Mouse (Mus musculus) forebrain, embryonic 14.5 days (tissue): Measurements from ENCODE around the gene Olfr1231. TPM values are rescaled to one million over a fixed set of nuclear protein-coding genes. Genes with fewer than 3 reads are reported as not detected.

Source experiments
- ATAC-seq: fragments of 200-750 bp; cut with Nextera tagmentation; 2 replicates; pipeline ENCODE4 v1.8.0; 2017; ENCODE audit warnings: mild to moderate bottlenecking, moderate library complexity
- DNase-seq: peaks from one replicate; pipeline ENCODE4 v3.0.0-alpha.2; 2015; ENCODE audit warnings: low spot score
- H3K27ac ChIP-seq: fragments of 300-500 bp; sonication (generic); 2 replicates; pipeline ENCODE4 v1.5.1; 2014; ENCODE audit warnings: low read depth, mild to moderate bottlenecking, control low read depth, low read length, moderate library complexity
- H3K27me3 ChIP-seq: fragments of 300-500 bp; sonication (generic); replicated peaks from 2 replicates; pipeline ENCODE4 v1.6.1; 2014; ENCODE audit warnings: low read length, control low read depth, mixed read lengths; ENCODE audit not compliant: control insufficient read depth, insufficient read depth
- H3K36me3 ChIP-seq: fragments of 300-500 bp; sonication (generic); 2 replicates; pipeline ENCODE4 v1.6.1; 2014; ENCODE audit warnings: low read length, control low read depth; ENCODE audit not compliant: control insufficient read depth, insufficient read depth
- H3K4me1 ChIP-seq: fragments of 300-500 bp; sonication (generic); 2 replicates; pipeline ENCODE4 v1.6.1; 2014; ENCODE audit warnings: antibody characterized with exemption, low read length, control low read depth; ENCODE audit not compliant: control insufficient read depth, insufficient read depth
- H3K4me2 ChIP-seq: fragments of 300-500 bp; sonication (generic); 2 replicates; pipeline ENCODE4 v1.6.1; 2014; ENCODE audit warnings: mild to moderate bottlenecking, control low read depth, low read length
- H3K4me3 ChIP-seq: fragments of 300-500 bp; sonication (generic); 2 replicates; pipeline ENCODE4 v1.5.1; 2014; ENCODE audit warnings: low read depth, low read length, control low read depth
- H3K9ac ChIP-seq: fragments of 300-500 bp; sonication (generic); 2 replicates; pipeline ENCODE4 v1.6.1; 2014; ENCODE audit warnings: mild to moderate bottlenecking, low read length, control low read depth, moderate library complexity
- H3K9me3 ChIP-seq: fragments of 300-500 bp; sonication (generic); replicated peaks from 2 replicates; pipeline ENCODE4 v1.6.1; 2016; ENCODE audit warnings: low read length, control low read depth, mixed read lengths; ENCODE audit not compliant: control insufficient read depth
- WGBS: fragments of 180-500 bp; shearing (Covaris S2); extraction: QIAGEN DNeasy Blood & Tissue Kit; methylation state at CpG from one replicate; pipeline ENCODE4 v1.1.7; 2014; 5-methylcytosine and 5-hydroxymethylcytosine counted together
- polyA plus RNA-seq: library from polyadenylated mRNA; unstranded; fragments of >200 nt; fragmentation: Nextera tagmentation; extraction: Ambion mirVana; gene quantifications from 2 replicates; pipeline ENCODE4 v1.2.1, GENCODE M21; 2014

Gene Olfr1231
- polyA plus RNA-seq: not detected in 2 replicates

- no peak for ATAC-seq
- H3K9ac ChIP-seq: no peak within 1 kb of the TSS
Measured at GRCm38 (mm10) chr2:89306974-89307373, at the start of gene Olfr1231. Gene Olfr1231 (minus strand): TSS chr2:89307074.

GRCm38 (mm10) chr2:89342298-89342697 lies 35.4 kb upstream of the Olfr1231 start, which contains the start of gene Olfr1233:
Gene Olfr1233 (minus strand): TSS chr2:89342398.
- ATAC-seq: no peak
- H3K4me3 ChIP-seq: no peak within 1 kb of the TSS
- no peak within 1 kb of the TSS for H3K27ac ChIP-seq
- no peak for DNase-seq
- no peaks in the 10 kb centered on the region for H3K36me3 ChIP-seq
- H3K4me1 ChIP-seq: no peaks in the 10 kb centered on the region
- H3K4me2 ChIP-seq: no peak within 1 kb of the TSS
- no peaks in the 10 kb centered on the region for H3K9me3 ChIP-seq
- no peaks in the 10 kb centered on the region for H3K27me3 ChIP-seq
- H3K9ac ChIP-seq: no peak within 1 kb of the TSS

More at GRCm38 (mm10) chr2:89306974-89307373, at the start of gene Olfr1231:
- WGBS: 55% methylated on average over 2 of the region's 2 CpGs
- Histone ChIP-seq H3K36me3 (no peaks in the 10 kb centered on the region), H3K27me3 (no peaks in the 10 kb centered on the region), H3K4me3 (no peak within 1 kb of the TSS), H3K27ac (no peak within 1 kb of the TSS), H3K4me1 (no peaks in the 10 kb centered on the region), H3K4me2 (no peak within 1 kb of the TSS), H3K9me3 (no peaks in the 10 kb centered on the region)
- DNase-seq: no peak

GRCm38 (mm10) chr2:89329575-89329974 lies 22.7 kb upstream of the Olfr1231 start, which contains the start of gene Olfr1232:
Gene Olfr1232 (minus strand): TSS chr2:89329675.
- H3K27me3 ChIP-seq: no peaks in the 10 kb centered on the region
- no peak within 1 kb of the TSS for H3K4me2 ChIP-seq
- H3K4me3 ChIP-seq: no peak within 1 kb of the TSS

GRCm38 (mm10) chr2:89297168-89297567 lies 9.7 kb downstream of the Olfr1231 start, which contains the start of gene Olfr1230:
Gene Olfr1230 (minus strand): TSS chr2:89297268.
- no peak within 1 kb of the TSS for H3K27ac ChIP-seq
- no peaks in the 10 kb centered on the region for H3K4me1 ChIP-seq
- no peak within 1 kb of the TSS for H3K4me3 ChIP-seq
- H3K9ac ChIP-seq: no peak within 1 kb of the TSS
- H3K36me3 ChIP-seq: no peaks in the 10 kb centered on the region
- no peaks in the 10 kb centered on the region for H3K27me3 ChIP-seq
- ATAC-seq (no peak), DNase-seq (no peak)
- WGBS: 92% methylated on average over 1 of the region's 1 CpGs
- no peak within 1 kb of the TSS for H3K4me2 ChIP-seq
- H3K9me3 ChIP-seq: no peaks in the 10 kb centered on the region

More at GRCm38 (mm10) chr2:89329575-89329974, 22.7 kb upstream of the Olfr1231 start, which contains the start of gene Olfr1232:
- no peak for DNase-seq
- Histone ChIP-seq H3K27ac (no peak within 1 kb of the TSS), H3K9ac (no peak within 1 kb of the TSS), H3K36me3 (no peaks in the 10 kb centered on the region), H3K9me3 (no peaks in the 10 kb centered on the region), H3K4me1 (no peaks in the 10 kb centered on the region)
- ATAC-seq: no peak

GRCm38 (mm10) chr2:89287914-89288313 lies 19.0 kb downstream of the Olfr1231 start, which contains the start of gene Olfr1229:
Gene Olfr1229 (minus strand): TSS chr2:89288014.
- Histone ChIP-seq H3K4me3 (no peak within 1 kb of the TSS), H3K9me3 (no peaks in the 10 kb centered on the region), H3K4me2 (no peak within 1 kb of the TSS), H3K9ac (no peak within 1 kb of the TSS), H3K36me3 (no peaks in the 10 kb centered on the region), H3K27ac (no peak within 1 kb of the TSS), H3K4me1 (no peaks in the 10 kb centered on the region), H3K27me3 (no peaks in the 10 kb centered on the region)
- DNase-seq: no peak
- 78% methylated on average over 2 of the region's 2 CpGs for WGBS
- ATAC-seq: no peak

GRCm38 (mm10) chr2:89253962-89254361 lies 52.9 kb downstream of the Olfr1231 start, which contains the start of gene Olfr1228:
Gene Olfr1228 (minus strand): TSS chr2:89254062.
- H3K9me3 ChIP-seq: no peaks in the 10 kb centered on the region
- no peak for DNase-seq
- no peak for ATAC-seq
- no peaks in the 10 kb centered on the region for H3K36me3 ChIP-seq
- H3K4me1 ChIP-seq: no peaks in the 10 kb centered on the region
- H3K27ac ChIP-seq: no peak within 1 kb of the TSS
- H3K9ac ChIP-seq: no peak within 1 kb of the TSS
- no peaks in the 10 kb centered on the region for H3K27me3 ChIP-seq
- H3K4me2 ChIP-seq: no peak within 1 kb of the TSS
- no peak within 1 kb of the TSS for H3K4me3 ChIP-seq

Other genes with a start within 250 kb of the Olfr1231 start
- not detected in 2 replicates for gene Olfr1218, start 245.9 kb downstream of the Olfr1231 start, polyA plus RNA-seq
- not detected in 2 replicates for gene Olfr1219, start 223.6 kb downstream of the Olfr1231 start, polyA plus RNA-seq
- not detected in 2 replicates for gene Olfr1220, start 200.2 kb downstream of the Olfr1231 start, polyA plus RNA-seq
- gene Olfr1221, start 189.8 kb downstream of the Olfr1231 start, polyA plus RNA-seq: not detected in 2 replicates
- not detected in 2 replicates for gene Olfr1222, start 174.0 kb downstream of the Olfr1231 start, polyA plus RNA-seq
- gene Olfr1223, start 155.5 kb downstream of the Olfr1231 start, polyA plus RNA-seq: not detected in 2 replicates
- not detected in 2 replicates for gene Olfr1224-ps1, start 143.0 kb downstream of the Olfr1231 start, polyA plus RNA-seq
- not detected in 2 replicates for gene Olfr1225, start 132.4 kb downstream of the Olfr1231 start, polyA plus RNA-seq
- not detected in 2 replicates for gene Olfr1226, start 107.0 kb downstream of the Olfr1231 start, polyA plus RNA-seq
- not detected in 2 replicates for gene Olfr1228, start 53.0 kb downstream of the Olfr1231 start, polyA plus RNA-seq
- gene Olfr1229, start 19.1 kb downstream of the Olfr1231 start, polyA plus RNA-seq: not detected in 2 replicates
- gene Olfr1230, start 9.8 kb downstream of the Olfr1231 start, polyA plus RNA-seq: not detected in 2 replicates
- gene Olfr1232, start 22.6 kb upstream of the Olfr1231 start, polyA plus RNA-seq: not detected in 2 replicates
- not detected in 2 replicates for gene Olfr1233, start 35.3 kb upstream of the Olfr1231 start, polyA plus RNA-seq
- gene Olfr1234, start 57.8 kb upstream of the Olfr1231 start, polyA plus RNA-seq: not detected in 2 replicates
- not detected in 2 replicates for gene Olfr1238, start 102.6 kb upstream of the Olfr1231 start, polyA plus RNA-seq
- gene Olfr1239, start 113.3 kb upstream of the Olfr1231 start, polyA plus RNA-seq: not detected in 2 replicates
- gene Olfr1240, start 135.9 kb upstream of the Olfr1231 start, polyA plus RNA-seq: not detected in 2 replicates
- not detected in 2 replicates for gene Olfr1241, start 180.1 kb upstream of the Olfr1231 start, polyA plus RNA-seq
- not detected in 2 replicates for gene Olfr1242, start 191.3 kb upstream of the Olfr1231 start, polyA plus RNA-seq
- gene Olfr1243, start 224.4 kb upstream of the Olfr1231 start, polyA plus RNA-seq: not detected in 2 replicates